Comparison of ENCODE assay signal across 8 mouse cellular contexts in genomic region chr4:150272725-150273124, GRCm38 (mm10). TPM values are rescaled to one million over a fixed set of nuclear protein-coding genes. Genes with fewer than 3 reads are reported as not detected.
DNase-seq lines count a peak whose midpoint lies in the region; ATAC-seq and TF ChIP-seq lines count a peak whose summit lies in the region.

No protein-coding gene starts in this region.

- peaks cover 15% of the 10 kb centered on the region for H3K4me1 ChIP-seq in intestine, postnatal 0 days (replicated peaks; ENCODE audit: control insufficient read depth, insufficient read depth, low read length)
- H3K4me1 ChIP-seq in liver, embryonic 15.5 days (replicated peaks): peaks cover 23% of the 10 kb centered on the region
- peaks cover 20% of the 10 kb centered on the region for H3K4me1 ChIP-seq in neural tube, embryonic 14.5 days (ENCODE audit: control insufficient read depth, insufficient read depth, low read length)

- peak overlapping the region; percentile 77 for H3K27ac ChIP-seq in intestine, postnatal 0 days (ENCODE audit: low read depth, low read length)
- H3K27ac ChIP-seq in liver, embryonic 15.5 days (replicated peaks): no peak overlapping the region
- H3K27ac ChIP-seq in neural tube, embryonic 14.5 days (ENCODE audit: low read depth, low read length): peak overlapping the region; percentile 57

- ATAC-seq in intestine, postnatal 0 days: peak; percentile 93
- peak; percentile 35; the same call in 1 of the 2 replicates for ATAC-seq in liver, embryonic 15.5 days (ENCODE audit: insufficient read depth)
- peak; percentile 76 for ATAC-seq in neural tube, embryonic 14.5 days (ENCODE audit: low read depth)
- no peak for ATAC-seq in activated CD4-positive, CD25-positive, alpha-beta regulatory T cell, adult 4 months

- H3K4me3 ChIP-seq in intestine, postnatal 0 days (ENCODE audit: low read depth, low read length): no peak overlapping the region
- no peak overlapping the region for H3K4me3 ChIP-seq in liver, embryonic 15.5 days (replicated peaks)
- H3K4me3 ChIP-seq in neural tube, embryonic 14.5 days (ENCODE audit: low read depth, low read length): no peak overlapping the region

- H3K9me3 ChIP-seq in intestine, postnatal 0 days (ENCODE audit: control insufficient read depth): no peaks in the 10 kb centered on the region
- H3K9me3 ChIP-seq in liver, embryonic 15.5 days (replicated peaks): no peaks in the 10 kb centered on the region
- H3K9me3 ChIP-seq in neural tube, embryonic 14.5 days (ENCODE audit: control insufficient read depth, low read length): no peaks in the 10 kb centered on the region

- under 1% methylated on average over 9 of the region's 9 CpGs for WGBS in intestine, postnatal 0 days
- 16% methylated on average over 9 of the region's 9 CpGs for WGBS in liver, embryonic 15.5 days (ENCODE audit: insufficient replicate concordance)
- WGBS in neural tube, embryonic 14.5 days: 2% methylated on average over 9 of the region's 9 CpGs

- peak; percentile 77 for DNase-seq in 416B (ENCODE audit: low read depth)
- DNase-seq in c-Kit-positive CD71-negative TER-119-negative erythroid progenitor cells, embryonic 14.5 days (ENCODE audit: low read depth): peak; percentile 59
- DNase-seq in heart, adult 11 months: peak; percentile 98
- no peak for DNase-seq in right cerebral cortex, adult 2 months (ENCODE audit: low spot score in 2 of 2)

- no peaks in the 10 kb centered on the region for H3K27me3 ChIP-seq in intestine, postnatal 0 days (replicated peaks; ENCODE audit: control insufficient read depth, insufficient read depth, low read length)
- peaks cover 3% of the 10 kb centered on the region; the same call in 1 of the 2 replicates for H3K27me3 ChIP-seq in liver, embryonic 15.5 days
- no peaks in the 10 kb centered on the region for H3K27me3 ChIP-seq in neural tube, embryonic 14.5 days (ENCODE audit: control insufficient read depth, insufficient read depth, low read length)

- TF ChIP-seq CTCF in intestine, postnatal 0 days (IDR thresholded peaks at IDR 0.05; ENCODE audit: low read depth): no peak

- no peak overlapping the region for H3K9ac ChIP-seq in intestine, postnatal 0 days (ENCODE audit: low read depth, low read length)
- H3K9ac ChIP-seq in liver, embryonic 15.5 days: no peak overlapping the region
- H3K9ac ChIP-seq in neural tube, embryonic 14.5 days (replicated peaks; ENCODE audit: low read depth, low read length): no peak overlapping the region

- H3K4me2 ChIP-seq in intestine, postnatal 0 days (replicated peaks; ENCODE audit: low read depth): peak overlapping the region; percentile 46; the same call in 1 of the 2 replicates
- H3K4me2 ChIP-seq in liver, embryonic 15.5 days: peak overlapping the region; percentile 21; the same call in 1 of the 2 replicates
- peak overlapping the region; percentile 1; the same call in 1 of the 2 replicates for H3K4me2 ChIP-seq in neural tube, embryonic 14.5 days (ENCODE audit: low read depth, low read length)

- H3K36me3 ChIP-seq in intestine, postnatal 0 days (ENCODE audit: control insufficient read depth, insufficient read depth): no peaks in the 10 kb centered on the region
- no peaks in the 10 kb centered on the region for H3K36me3 ChIP-seq in liver, embryonic 15.5 days (replicated peaks)
- no peaks in the 10 kb centered on the region for H3K36me3 ChIP-seq in neural tube, embryonic 14.5 days (ENCODE audit: control insufficient read depth, insufficient read depth, low read length)

RNA-seq across cellular contexts. Expression of gene Rere, which starts 8.7 kb away (rescaled TPM):
- 20.7 and 22.4 TPM in 2 replicates for polyA plus RNA-seq in intestine, postnatal 0 days (2015; fragmentation: Nextera tagmentation; extraction: Ambion mirVana)
- polyA plus RNA-seq in liver, embryonic 15.5 days (2015; fragmentation: Nextera tagmentation; extraction: Ambion mirVana): 5.3 and 6.8 TPM in 2 replicates
- 50.5 and 50.7 TPM in 2 replicates for polyA plus RNA-seq in neural tube, embryonic 14.5 days (2014; fragmentation: Nextera tagmentation; extraction: Ambion mirVana)
- 10 to 100 TPM; 19.0 to 19.5 TPM for polyA plus RNA-seq in activated CD4-positive, CD25-positive, alpha-beta regulatory T cell, adult 4 months (2017; shearing (Covaris generic))

RNA-seq across cellular contexts. Expression of gene Eno1, which starts 36.2 kb away (rescaled TPM):
- polyA plus RNA-seq in intestine, postnatal 0 days (2015; fragmentation: Nextera tagmentation; extraction: Ambion mirVana): 644 and 733 TPM in 2 replicates
- 557 and 577 TPM in 2 replicates for polyA plus RNA-seq in liver, embryonic 15.5 days (2015; fragmentation: Nextera tagmentation; extraction: Ambion mirVana)
- polyA plus RNA-seq in neural tube, embryonic 14.5 days (2014; fragmentation: Nextera tagmentation; extraction: Ambion mirVana): 974 and 1,050 TPM in 2 replicates
- polyA plus RNA-seq in activated CD4-positive, CD25-positive, alpha-beta regulatory T cell, adult 4 months (2017; shearing (Covaris generic)): 100 to 1,000 TPM; 543 to 642 TPM

Comparison
In these comparisons a context has a peak if more than half of its experiments do, and no peak if none do; other contexts are left out.
1. DNase-seq: peak in 416B (single experiment), c-Kit-positive CD71-negative TER-119-negative erythroid progenitor cells, embryonic 14.5 days (single experiment) and heart, adult 11 months (single experiment); none in right cerebral cortex, adult 2 months (0 of 2).
2. Peak in every context shown above with its lines, with median percentiles within 50 percentile points of each other: H3K4me2 ChIP-seq.